Mouse (Mus musculus): ENCODE measurements around the gene Espn. TPM values are rescaled to one million over a fixed set of nuclear protein-coding genes. Genes with fewer than 3 reads are reported as not detected.

Gene Espn
- polyA plus RNA-seq, 1 experiment from 2014 or later: 0.90 TPM

DNA sequence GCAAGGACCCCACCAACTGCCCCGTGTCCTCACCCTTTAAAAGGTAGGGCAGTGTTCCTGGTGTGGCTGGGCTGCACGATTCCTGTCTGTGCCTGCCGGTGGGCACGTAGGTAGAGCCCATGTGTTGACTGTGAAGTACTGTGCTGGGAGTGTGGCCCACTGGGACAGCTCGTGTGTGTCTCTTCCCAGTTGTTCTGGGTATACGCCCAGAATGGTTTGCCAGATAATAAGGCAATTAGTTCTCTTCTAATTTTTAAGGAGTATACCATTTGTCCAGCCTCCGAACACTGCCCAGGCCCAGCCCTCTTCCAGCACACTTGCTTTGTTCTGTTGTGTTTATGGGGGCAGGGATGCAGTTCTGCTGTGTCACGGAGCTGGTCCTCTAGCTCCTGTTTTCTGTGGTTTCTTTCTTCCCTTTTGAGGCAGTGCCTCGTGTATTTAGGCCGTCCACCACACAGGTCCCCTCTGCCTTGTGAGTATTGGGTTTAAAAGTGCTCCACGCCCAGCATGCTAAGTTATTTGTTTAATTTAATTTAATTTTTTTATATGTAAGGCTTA lies 38.0 kb upstream of the Espn start:
- H3K4me1 ChIP-seq (replicated peaks; ENCODE audit: control insufficient read depth, insufficient read depth, low read length): peaks cover 11% of the 10 kb centered on the region
- WGBS: 71% methylated on average over 11 of the region's 11 CpGs
- H3K9me3 ChIP-seq (ENCODE audit: control insufficient read depth, low read length): no peaks in the 10 kb centered on the region
- no peak overlapping the region for H3K4me2 ChIP-seq (ENCODE audit: low read depth, low read length, severe bottlenecking)
- H3K27ac ChIP-seq (ENCODE audit: low read depth, low read length): no peak overlapping the region
- H3K27me3 ChIP-seq (ENCODE audit: control insufficient read depth, insufficient read depth, low read length): no peaks in the 10 kb centered on the region
- DNase-seq (ENCODE audit: low spot score) (no peak), ATAC-seq (replicated peaks; ENCODE audit: low FRiP score) (no peak)
- no peak overlapping the region for H3K9ac ChIP-seq (ENCODE audit: low read length)
- H3K4me3 ChIP-seq (ENCODE audit: low read depth, low read length): no peak overlapping the region
- no peaks in the 10 kb centered on the region for H3K36me3 ChIP-seq (ENCODE audit: control insufficient read depth, insufficient read depth, low read length)

DNA sequence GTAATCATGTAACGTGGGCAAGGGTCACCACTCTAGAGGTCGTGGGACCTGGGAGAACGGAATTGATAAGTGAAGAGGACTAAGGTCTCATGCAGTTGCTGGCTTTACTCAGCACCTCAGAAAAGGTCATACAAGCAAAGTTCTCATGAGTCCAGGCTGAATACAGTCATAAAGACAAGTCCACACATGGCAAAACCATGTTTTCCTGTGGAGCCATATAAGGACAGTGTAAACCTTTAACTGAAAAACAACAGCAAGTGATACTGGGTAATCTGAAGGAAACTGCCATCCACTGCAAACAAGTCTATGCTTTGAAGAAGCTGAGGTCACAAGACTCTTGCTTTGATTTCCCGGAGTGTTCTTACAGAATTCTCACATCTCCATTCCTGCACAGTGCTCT lies 37.5 kb upstream of the Espn start:
- no peak for ATAC-seq (replicated peaks; ENCODE audit: low FRiP score)

DNA sequence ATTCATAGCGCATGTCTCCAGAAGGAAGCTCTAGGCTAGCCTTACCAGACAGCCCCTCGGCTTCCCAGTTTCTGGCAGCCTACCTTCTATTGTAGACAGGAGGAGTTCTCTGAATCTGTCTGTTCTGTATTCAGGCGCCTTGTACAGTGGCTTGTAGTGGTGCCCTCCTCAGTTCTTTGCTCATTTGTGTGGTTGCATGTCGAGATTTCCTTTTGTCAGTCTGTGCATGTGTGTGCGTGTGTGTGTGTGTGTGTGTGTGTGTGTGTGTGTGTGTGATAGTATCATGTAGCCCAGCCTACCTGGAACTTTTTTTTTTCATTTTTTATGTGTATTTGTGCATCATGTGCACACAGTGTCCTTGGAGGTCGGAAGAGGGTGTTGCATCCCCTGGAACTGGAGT lies 36.9 kb upstream of the Espn start:
- Histone ChIP-seq H3K4me2 (ENCODE audit: low read depth, low read length, severe bottlenecking) (no peak overlapping the region), H3K4me1 (replicated peaks; ENCODE audit: control insufficient read depth, insufficient read depth, low read length) (peaks cover 11% of the 10 kb centered on the region), H3K27ac (ENCODE audit: low read depth, low read length) (no peak overlapping the region), H3K9ac (ENCODE audit: low read length) (no peak overlapping the region), H3K27me3 (ENCODE audit: control insufficient read depth, insufficient read depth, low read length) (no peaks in the 10 kb centered on the region), H3K36me3 (ENCODE audit: control insufficient read depth, insufficient read depth, low read length) (no peaks in the 10 kb centered on the region), H3K9me3 (ENCODE audit: control insufficient read depth, low read length) (no peaks in the 10 kb centered on the region), H3K4me3 (ENCODE audit: low read depth, low read length) (no peak overlapping the region)
- DNase-seq (ENCODE audit: low spot score): no peak
- ATAC-seq (replicated peaks; ENCODE audit: low FRiP score): no peak
- WGBS: 86% methylated on average over 6 of the region's 6 CpGs

More for the DNA sequence above, 37.5 kb upstream of the Espn start:
- H3K9me3 ChIP-seq (ENCODE audit: control insufficient read depth, low read length): no peaks in the 10 kb centered on the region
- H3K4me3 ChIP-seq (ENCODE audit: low read depth, low read length): no peak overlapping the region
- H3K27me3 ChIP-seq (ENCODE audit: control insufficient read depth, insufficient read depth, low read length): no peaks in the 10 kb centered on the region
- H3K4me2 ChIP-seq (ENCODE audit: low read depth, low read length, severe bottlenecking): no peak overlapping the region
- no peak for DNase-seq (ENCODE audit: low spot score)
- no peak overlapping the region for H3K9ac ChIP-seq (ENCODE audit: low read length)
- H3K4me1 ChIP-seq (replicated peaks; ENCODE audit: control insufficient read depth, insufficient read depth, low read length): peaks cover 11% of the 10 kb centered on the region
- WGBS: 89% methylated on average over 4 of the region's 4 CpGs
- H3K36me3 ChIP-seq (ENCODE audit: control insufficient read depth, insufficient read depth, low read length): no peaks in the 10 kb centered on the region
- no peak overlapping the region for H3K27ac ChIP-seq (ENCODE audit: low read depth, low read length)

DNA sequence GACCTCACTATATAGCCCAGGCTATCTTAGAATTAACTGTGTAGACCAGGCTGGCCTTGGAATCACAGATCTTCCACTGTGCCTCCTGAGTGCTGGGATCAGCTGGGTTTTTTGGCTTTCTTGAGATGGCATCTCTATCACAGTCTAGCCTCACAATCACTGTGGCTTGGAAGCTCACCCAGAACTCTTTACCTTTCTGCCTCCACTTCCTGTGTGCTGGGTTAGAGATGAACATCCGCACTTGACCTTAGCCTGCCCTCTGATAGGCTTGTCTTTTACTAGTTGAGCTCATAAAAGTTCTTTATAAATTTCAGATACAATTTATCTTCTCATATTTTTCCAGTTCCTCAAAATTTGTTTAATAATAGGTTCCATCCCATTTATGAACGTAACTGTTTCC lies 36.5 kb upstream of the Espn start:
- Histone ChIP-seq H3K9ac (ENCODE audit: low read length) (no peak overlapping the region), H3K4me2 (ENCODE audit: low read depth, low read length, severe bottlenecking) (no peak overlapping the region), H3K4me1 (replicated peaks; ENCODE audit: control insufficient read depth, insufficient read depth, low read length) (peaks cover 11% of the 10 kb centered on the region), H3K4me3 (ENCODE audit: low read depth, low read length) (no peak overlapping the region), H3K36me3 (ENCODE audit: control insufficient read depth, insufficient read depth, low read length) (no peaks in the 10 kb centered on the region), H3K27me3 (ENCODE audit: control insufficient read depth, insufficient read depth, low read length) (no peaks in the 10 kb centered on the region), H3K27ac (ENCODE audit: low read depth, low read length) (no peak overlapping the region), H3K9me3 (ENCODE audit: control insufficient read depth, low read length) (no peaks in the 10 kb centered on the region)
- no peak for DNase-seq (ENCODE audit: low spot score)
- 93% methylated on average over 2 of the region's 2 CpGs for WGBS
- no peak for ATAC-seq (replicated peaks; ENCODE audit: low FRiP score)

DNA sequence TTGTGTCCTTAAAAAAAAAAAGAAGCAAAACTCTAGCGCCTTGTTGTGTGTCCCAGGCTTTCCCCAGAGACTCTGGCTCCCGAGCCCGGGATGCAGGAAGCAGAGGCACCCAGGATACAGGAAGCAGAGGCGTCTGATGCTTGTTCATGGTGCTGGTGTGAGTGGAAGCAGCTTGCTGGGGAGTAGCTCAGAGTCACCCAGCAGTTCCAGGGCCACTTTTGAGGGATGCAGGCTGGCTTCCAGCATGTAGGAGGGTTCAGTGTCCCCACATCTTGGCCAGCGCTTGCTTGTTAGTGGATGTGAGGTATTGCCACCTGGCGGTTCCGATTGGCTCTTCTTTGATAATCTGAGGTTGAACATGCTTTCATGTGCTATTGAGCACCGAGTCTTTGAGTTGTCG lies 35.0 kb upstream of the Espn start:
- ATAC-seq (replicated peaks; ENCODE audit: low FRiP score) (no peak), DNase-seq (ENCODE audit: low spot score) (no peak)
- H3K4me3 ChIP-seq (ENCODE audit: low read depth, low read length): no peak overlapping the region
- no peaks in the 10 kb centered on the region for H3K9me3 ChIP-seq (ENCODE audit: control insufficient read depth, low read length)
- H3K4me1 ChIP-seq (replicated peaks; ENCODE audit: control insufficient read depth, insufficient read depth, low read length): peaks cover 11% of the 10 kb centered on the region
- 85% methylated on average over 9 of the region's 9 CpGs for WGBS
- H3K27ac ChIP-seq (ENCODE audit: low read depth, low read length): no peak overlapping the region
- no peak overlapping the region for H3K4me2 ChIP-seq (ENCODE audit: low read depth, low read length, severe bottlenecking)
- H3K27me3 ChIP-seq (ENCODE audit: control insufficient read depth, insufficient read depth, low read length): no peaks in the 10 kb centered on the region
- no peak overlapping the region for H3K9ac ChIP-seq (ENCODE audit: low read length)
- H3K36me3 ChIP-seq (ENCODE audit: control insufficient read depth, insufficient read depth, low read length): no peaks in the 10 kb centered on the region; the same call in 1 of the 2 replicates

DNA sequence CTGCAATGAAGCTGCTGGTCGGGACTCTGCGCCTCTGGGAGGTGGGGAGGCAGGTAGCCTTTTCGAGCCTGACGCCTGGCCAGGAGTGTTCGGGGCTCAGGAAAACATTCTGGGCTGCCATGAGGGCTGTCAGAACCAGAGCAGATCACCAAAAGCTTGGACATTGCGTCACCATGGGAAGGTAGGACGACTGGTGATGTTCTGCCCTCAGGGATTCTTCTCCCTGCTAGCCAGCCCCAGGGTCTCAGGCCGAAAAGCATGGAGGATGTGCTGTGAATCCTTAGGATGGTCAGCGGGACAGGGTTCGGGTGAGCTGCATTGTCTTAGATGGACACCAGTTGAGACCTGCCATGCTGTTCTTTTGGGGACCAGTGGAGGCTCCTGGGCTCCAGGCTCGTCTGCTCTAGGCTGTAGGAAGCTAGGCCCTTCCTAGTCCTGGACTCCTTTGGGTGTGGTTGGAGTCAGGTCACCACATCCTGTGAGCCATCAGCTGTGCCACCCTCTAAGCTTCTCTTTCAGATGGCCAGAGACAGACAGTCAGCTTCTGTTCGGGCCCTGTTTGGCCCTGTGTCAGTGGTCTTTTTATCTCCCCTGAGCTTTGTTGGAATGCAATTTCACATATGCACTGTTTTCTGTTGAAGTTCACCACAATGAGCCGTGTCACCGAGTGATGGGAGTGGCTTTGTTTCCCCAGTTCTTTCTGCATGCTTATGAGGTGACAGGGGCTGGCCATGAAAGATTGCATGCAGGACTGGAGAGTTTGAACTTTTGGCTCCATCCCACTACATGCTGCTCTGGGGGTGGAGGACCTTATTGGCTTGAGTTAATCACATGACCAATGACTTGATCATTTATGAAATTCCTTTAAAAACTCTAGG lies 34.3 kb upstream of the Espn start:
- H3K4me1 ChIP-seq (replicated peaks; ENCODE audit: control insufficient read depth, insufficient read depth, low read length): peaks cover 11% of the 10 kb centered on the region
- 41% methylated on average over 14 of the region's 14 CpGs for WGBS
- H3K4me2 ChIP-seq (ENCODE audit: low read depth, low read length, severe bottlenecking): peak overlapping the region; percentile 42
- H3K9ac ChIP-seq (ENCODE audit: low read length): peak overlapping the region; percentile 44; the same call in 1 of the 2 replicates
- H3K27ac ChIP-seq (ENCODE audit: low read depth, low read length): peak overlapping the region; percentile 37; the same call in 1 of the 2 replicates
- no peaks in the 10 kb centered on the region for H3K9me3 ChIP-seq (ENCODE audit: control insufficient read depth, low read length)
- no peaks in the 10 kb centered on the region for H3K27me3 ChIP-seq (ENCODE audit: control insufficient read depth, insufficient read depth, low read length)
- no peak overlapping the region for H3K4me3 ChIP-seq (ENCODE audit: low read depth, low read length)
- no peaks in the 10 kb centered on the region; the same call in 1 of the 2 replicates for H3K36me3 ChIP-seq (ENCODE audit: control insufficient read depth, insufficient read depth, low read length)
- ATAC-seq (replicated peaks; ENCODE audit: low FRiP score): no peak
- no peak for DNase-seq (ENCODE audit: low spot score)

DNA sequence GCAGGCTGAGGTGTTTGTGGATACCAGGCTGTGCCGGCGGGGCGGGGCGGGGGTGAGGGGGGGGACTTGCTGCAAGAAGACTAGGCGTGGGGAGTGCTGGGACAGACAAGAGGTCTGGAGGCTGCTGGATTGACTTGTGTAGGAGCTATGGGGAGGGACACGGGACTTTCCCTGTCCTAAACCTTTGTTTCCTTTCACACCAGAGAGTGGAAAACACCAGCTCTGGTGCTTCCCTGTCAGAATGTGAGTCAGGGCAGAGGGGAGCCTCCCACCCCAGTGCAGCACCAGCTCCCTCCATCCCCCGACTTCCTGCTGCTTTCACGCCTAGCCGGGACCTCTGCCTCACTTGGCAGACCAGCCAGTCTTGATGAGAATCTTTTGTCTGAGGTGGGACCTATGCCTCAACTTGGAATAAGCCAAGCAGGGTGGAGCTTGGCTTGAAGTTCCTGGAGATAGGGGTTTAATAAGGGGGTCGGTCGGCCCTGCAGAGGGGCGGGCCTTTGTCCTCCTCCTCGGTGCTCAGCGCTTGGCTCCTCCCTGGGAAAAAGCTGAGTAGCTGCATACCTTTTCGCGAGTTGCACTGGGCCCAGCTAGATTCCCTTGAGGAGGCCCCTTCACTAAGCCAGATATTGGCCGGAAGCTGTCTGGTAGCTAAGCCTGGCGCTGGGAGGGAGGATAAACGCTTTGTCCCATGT lies 33.5 kb upstream of the Espn start:
- ATAC-seq (replicated peaks; ENCODE audit: low FRiP score) (peak; percentile 74), DNase-seq (ENCODE audit: low spot score) (peak; percentile 70)
- peak overlapping the region; percentile 42 for H3K4me2 ChIP-seq (ENCODE audit: low read depth, low read length, severe bottlenecking)
- peak overlapping the region; percentile 37; the same call in 1 of the 2 replicates for H3K27ac ChIP-seq (ENCODE audit: low read depth, low read length)
- H3K27me3 ChIP-seq (ENCODE audit: control insufficient read depth, insufficient read depth, low read length): no peaks in the 10 kb centered on the region
- peaks cover 11% of the 10 kb centered on the region for H3K4me1 ChIP-seq (replicated peaks; ENCODE audit: control insufficient read depth, insufficient read depth, low read length)
- H3K4me3 ChIP-seq (ENCODE audit: low read depth, low read length): no peak overlapping the region
- 5% methylated on average over 19 of the region's 19 CpGs for WGBS
- H3K9me3 ChIP-seq (ENCODE audit: control insufficient read depth, low read length): no peaks in the 10 kb centered on the region
- H3K9ac ChIP-seq (ENCODE audit: low read length): peak overlapping the region; percentile 44
- no peaks in the 10 kb centered on the region; the same call in 1 of the 2 replicates for H3K36me3 ChIP-seq (ENCODE audit: control insufficient read depth, insufficient read depth, low read length)

DNA sequence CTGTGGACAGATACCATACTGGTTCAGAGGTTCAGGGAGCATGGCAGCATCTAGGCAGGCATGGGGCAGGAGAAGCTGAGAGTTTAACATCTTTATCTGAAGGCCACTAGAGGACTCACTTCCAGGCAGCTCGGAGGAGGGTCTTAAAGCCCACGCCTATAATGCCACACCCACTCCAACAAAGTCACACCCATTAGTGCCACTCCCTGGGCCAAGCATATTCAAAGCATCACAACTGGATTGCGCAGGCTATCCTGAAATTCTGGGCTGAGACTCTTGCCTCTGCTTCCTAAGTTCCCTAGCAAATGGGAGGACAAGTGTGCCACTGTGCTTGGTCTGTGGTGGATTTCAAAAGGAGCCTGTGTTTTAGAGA lies 33.0 kb upstream of the Espn start:
- Histone ChIP-seq H3K4me2 (ENCODE audit: low read depth, low read length, severe bottlenecking) (peak overlapping the region; percentile 42; the same call in 1 of the 2 replicates), H3K27ac (ENCODE audit: low read depth, low read length) (no peak overlapping the region), H3K4me3 (ENCODE audit: low read depth, low read length) (no peak overlapping the region), H3K27me3 (ENCODE audit: control insufficient read depth, insufficient read depth, low read length) (no peaks in the 10 kb centered on the region), H3K9ac (ENCODE audit: low read length) (peak overlapping the region; percentile 44; the same call in 1 of the 2 replicates), H3K9me3 (ENCODE audit: control insufficient read depth, low read length) (no peaks in the 10 kb centered on the region), H3K4me1 (replicated peaks; ENCODE audit: control insufficient read depth, insufficient read depth, low read length) (peaks cover 11% of the 10 kb centered on the region), H3K36me3 (ENCODE audit: control insufficient read depth, insufficient read depth, low read length) (no peaks in the 10 kb centered on the region; the same call in 1 of the 2 replicates)
- WGBS: 1% methylated on average over 3 of the region's 3 CpGs
- peak; percentile 55 for ATAC-seq (replicated peaks; ENCODE audit: low FRiP score)
- peak; percentile 64 for DNase-seq (ENCODE audit: low spot score)
